Mouse (Mus musculus) midbrain, embryonic 11.5 days (tissue): Measurements from ENCODE around the gene Olig2. TPM values are rescaled to one million over a fixed set of nuclear protein-coding genes. Genes with fewer than 3 reads are reported as not detected.
A peak's percentile ranks its signal among the peaks of the same experiment; 100 is the strongest.

Source experiments
- ATAC-seq: fragments of 200-750 bp; cut with Nextera tagmentation; 2 replicates; pipeline ENCODE4 v1.8.0; 2017; ENCODE audit warnings: moderate TSS enrichment, moderate library complexity; ENCODE audit not compliant: low FRiP score
- DNase-seq: peaks from one replicate; pipeline ENCODE4 v3.0.0; 2015; ENCODE audit warnings: low spot score; ENCODE audit errors: missing footprints
- H3K27ac ChIP-seq: fragments of 300-500 bp; sonication (generic); 2 replicates; pipeline ENCODE4 v1.5.1; 2014; ENCODE audit warnings: low read depth, low read length
- H3K27me3 ChIP-seq: fragments of 300-500 bp; sonication (generic); 2 replicates; pipeline ENCODE4 v1.6.1; 2014; ENCODE audit warnings: mild to moderate bottlenecking, low read length, moderate library complexity, mixed read lengths; ENCODE audit not compliant: control insufficient read depth, insufficient read depth
- H3K36me3 ChIP-seq: fragments of 300-500 bp; sonication (generic); 2 replicates; pipeline ENCODE4 v1.6.1; 2014; ENCODE audit warnings: mild to moderate bottlenecking, low read length, moderate library complexity, mixed read lengths; ENCODE audit not compliant: control insufficient read depth, insufficient read depth
- H3K4me1 ChIP-seq: fragments of 300-500 bp; sonication (generic); 2 replicates; pipeline ENCODE4 v1.6.1; 2014; ENCODE audit warnings: low read length; ENCODE audit not compliant: control insufficient read depth, insufficient read depth
- H3K4me2 ChIP-seq: fragments of 300-500 bp; sonication (generic); 2 replicates; pipeline ENCODE4 v1.6.1; 2014; ENCODE audit warnings: mild to moderate bottlenecking, moderate library complexity
- H3K4me3 ChIP-seq: fragments of 300-500 bp; sonication (generic); 2 replicates; pipeline ENCODE4 v1.5.1; 2014; ENCODE audit warnings: low read depth, low read length
- H3K9ac ChIP-seq: fragments of 300-500 bp; sonication (generic); 2 replicates; pipeline ENCODE4 v1.6.1; 2014; ENCODE audit warnings: low read length
- H3K9me3 ChIP-seq: fragments of 300-500 bp; sonication (generic); 2 replicates; pipeline ENCODE4 v1.6.1; 2016; ENCODE audit warnings: low read length; ENCODE audit not compliant: control insufficient read depth
- WGBS: fragments of 180-500 bp; shearing (Covaris S2); extraction: QIAGEN DNeasy Blood & Tissue Kit; methylation state at CpG from one replicate; pipeline ENCODE4 v1.1.7; 2014; 5-methylcytosine and 5-hydroxymethylcytosine counted together
- polyA plus RNA-seq: library from polyadenylated mRNA; unstranded; fragments of >200 nt; fragmentation: Nextera tagmentation; extraction: Ambion mirVana; gene quantifications from 2 replicates; pipeline ENCODE4 v1.2.1, GENCODE M21; 2014

The Olig2 gene
- 6.8 and 7.5 TPM in 2 replicates for polyA plus RNA-seq

- H3K36me3 ChIP-seq, result no peaks in the 10 kb centered on the region
- H3K9me3 ChIP-seq, result no peaks in the 10 kb centered on the region
- ATAC-seq, result peak; percentile 92
- no peak within 1 kb of the TSS; the same call in 1 of the 2 replicates for H3K27ac ChIP-seq
- peak within 1 kb of the TSS; percentile 37 for H3K4me3 ChIP-seq
- DNase-seq, result peak; percentile 97
- peak within 1 kb of the TSS; percentile 35 for H3K9ac ChIP-seq
- peaks cover 99% of the 10 kb centered on the region for H3K27me3 ChIP-seq
- H3K4me2 ChIP-seq, result peak within 1 kb of the TSS; percentile 47
- under 1% methylated on average over 53 of the region's 53 CpGs for WGBS
- H3K4me1 ChIP-seq, result peaks cover 25% of the 10 kb centered on the region
Observed at GRCm38 (mm10) chr16:91225233-91226037, at the start of gene Olig2. Gene Olig2, plus strand, starts transcription at chr16:91225457.

DNA sequence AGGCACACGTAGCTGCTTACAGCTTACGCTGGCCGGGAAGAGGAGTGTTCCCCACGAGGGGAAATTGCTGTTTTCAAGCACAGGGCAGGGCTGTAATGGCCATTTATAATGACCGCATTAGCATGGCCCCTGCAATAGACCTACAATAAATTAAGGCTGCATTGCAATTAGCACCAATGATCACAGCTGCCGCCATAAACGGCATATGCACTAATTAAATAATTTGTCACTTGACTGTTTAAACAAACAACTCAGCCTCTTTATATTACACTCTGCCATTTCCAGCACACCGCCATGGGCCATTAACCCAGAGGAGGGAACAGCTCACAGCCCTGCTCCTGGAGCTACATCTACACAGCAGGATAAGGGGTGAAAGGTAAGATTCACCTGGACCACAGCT is 49.4 kb upstream of the Olig2 start:
- no peak for DNase-seq
- H3K9me3 ChIP-seq, result no peaks in the 10 kb centered on the region
- H3K36me3 ChIP-seq, result no peaks in the 10 kb centered on the region
- no peak overlapping the region for H3K4me2 ChIP-seq
- no peak overlapping the region for H3K4me3 ChIP-seq
- no peak overlapping the region for H3K9ac ChIP-seq
- H3K27ac ChIP-seq, result no peak overlapping the region
- WGBS, result 87% methylated on average over 8 of the region's 8 CpGs
- H3K27me3 ChIP-seq, result peaks cover 58% of the 10 kb centered on the region
- ATAC-seq, result no peak
- H3K4me1 ChIP-seq, result peaks cover 24% of the 10 kb centered on the region

DNA sequence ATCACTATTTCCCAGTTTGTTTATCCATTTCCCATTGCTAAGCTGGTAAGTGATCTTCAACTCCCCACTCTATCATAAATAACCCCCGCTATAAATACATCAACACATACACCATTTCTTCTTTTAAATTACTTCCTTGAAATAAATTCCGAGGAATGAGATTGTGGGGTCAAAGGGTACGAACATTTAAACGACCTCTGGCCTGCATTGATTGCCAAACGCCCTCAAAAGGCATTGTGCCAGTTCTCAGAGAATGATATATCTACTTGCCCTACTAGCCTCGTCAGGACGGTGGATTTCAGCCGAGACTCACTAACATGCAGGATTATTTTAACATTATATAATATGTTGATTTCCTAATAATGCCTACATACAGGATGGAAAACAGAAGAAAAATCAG is 38.2 kb upstream of the Olig2 start:
- H3K27ac ChIP-seq, result no peak overlapping the region
- no peaks in the 10 kb centered on the region for H3K4me1 ChIP-seq
- H3K27me3 ChIP-seq, result peaks cover 24% of the 10 kb centered on the region
- DNase-seq (no peak), ATAC-seq (no peak)
- H3K9ac ChIP-seq, result no peak overlapping the region
- H3K4me3 ChIP-seq, result no peak overlapping the region
- 64% methylated on average over 8 of the region's 8 CpGs for WGBS
- H3K36me3 ChIP-seq, result no peaks in the 10 kb centered on the region
- no peaks in the 10 kb centered on the region for H3K9me3 ChIP-seq
- H3K4me2 ChIP-seq, result no peak overlapping the region

- WGBS, result 87% methylated on average over 10 of the region's 10 CpGs
- H3K27me3 ChIP-seq, result peaks cover 24% of the 10 kb centered on the region
- no peak overlapping the region for H3K4me2 ChIP-seq
- H3K4me1 ChIP-seq, result peaks cover 5% of the 10 kb centered on the region
- ATAC-seq, result no peak
- H3K4me3 ChIP-seq, result no peak overlapping the region
- no peak overlapping the region for H3K27ac ChIP-seq
- H3K9me3 ChIP-seq, result no peaks in the 10 kb centered on the region
- H3K9ac ChIP-seq, result no peak overlapping the region
- no peak for DNase-seq
- H3K36me3 ChIP-seq, result no peaks in the 10 kb centered on the region
Observed at GRCm38 (mm10) chr16:91187662-91188061, 37.6 kb upstream of the Olig2 start.

- no peak overlapping the region for H3K4me2 ChIP-seq
- peaks cover 11% of the 10 kb centered on the region for H3K4me1 ChIP-seq
- WGBS, result 90% methylated on average over 12 of the region's 12 CpGs
- H3K9ac ChIP-seq, result no peak overlapping the region
- no peak overlapping the region for H3K4me3 ChIP-seq
- ATAC-seq (no peak), DNase-seq (no peak)
- no peak overlapping the region for H3K27ac ChIP-seq
- no peaks in the 10 kb centered on the region for H3K36me3 ChIP-seq
- peaks cover 24% of the 10 kb centered on the region for H3K27me3 ChIP-seq
- no peaks in the 10 kb centered on the region for H3K9me3 ChIP-seq
Observed at GRCm38 (mm10) chr16:91188304-91188703, 37.0 kb upstream of the Olig2 start.

DNA sequence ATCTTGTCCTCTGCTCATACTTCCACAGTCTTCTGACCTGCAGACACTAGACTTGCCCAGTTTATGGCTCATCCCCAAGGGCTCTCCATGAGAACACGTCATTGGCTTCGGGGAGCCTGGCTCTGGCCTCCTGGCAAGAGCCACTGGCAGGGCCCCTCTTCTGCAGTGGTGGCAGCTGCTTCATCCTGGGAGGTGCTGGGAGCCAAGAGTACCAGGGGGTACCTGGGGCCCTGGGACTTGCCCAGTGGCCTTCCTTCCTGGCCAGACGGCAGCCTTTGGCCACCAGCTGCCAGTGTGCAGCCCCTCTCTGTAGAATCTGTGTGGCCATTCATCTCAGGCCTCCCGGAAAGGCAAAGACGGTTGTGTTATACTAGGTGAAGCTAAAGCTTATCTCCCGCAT is 34.0 kb upstream of the Olig2 start:
- Histone ChIP-seq H3K4me2 (no peak overlapping the region), H3K27ac (no peak overlapping the region), H3K9ac (no peak overlapping the region), H3K36me3 (no peaks in the 10 kb centered on the region), H3K4me1 (peaks cover 12% of the 10 kb centered on the region), H3K9me3 (no peaks in the 10 kb centered on the region), H3K27me3 (peaks cover 21% of the 10 kb centered on the region), H3K4me3 (no peak overlapping the region)
- WGBS, result 80% methylated on average over 6 of the region's 6 CpGs
- no peak for ATAC-seq
- no peak for DNase-seq

- peaks cover 21% of the 10 kb centered on the region for H3K27me3 ChIP-seq
- 77% methylated on average over 9 of the region's 9 CpGs for WGBS
- ATAC-seq (no peak), DNase-seq (no peak)
- H3K27ac ChIP-seq, result no peak overlapping the region
- peaks cover 1% of the 10 kb centered on the region; the same call in 1 of the 2 replicates for H3K9me3 ChIP-seq
- H3K36me3 ChIP-seq, result no peaks in the 10 kb centered on the region
- no peak overlapping the region for H3K4me2 ChIP-seq
- no peak overlapping the region for H3K4me3 ChIP-seq
- H3K4me1 ChIP-seq, result peaks cover 12% of the 10 kb centered on the region
- no peak overlapping the region for H3K9ac ChIP-seq
Observed at GRCm38 (mm10) chr16:91191663-91192237, 33.5 kb upstream of the Olig2 start.

DNA sequence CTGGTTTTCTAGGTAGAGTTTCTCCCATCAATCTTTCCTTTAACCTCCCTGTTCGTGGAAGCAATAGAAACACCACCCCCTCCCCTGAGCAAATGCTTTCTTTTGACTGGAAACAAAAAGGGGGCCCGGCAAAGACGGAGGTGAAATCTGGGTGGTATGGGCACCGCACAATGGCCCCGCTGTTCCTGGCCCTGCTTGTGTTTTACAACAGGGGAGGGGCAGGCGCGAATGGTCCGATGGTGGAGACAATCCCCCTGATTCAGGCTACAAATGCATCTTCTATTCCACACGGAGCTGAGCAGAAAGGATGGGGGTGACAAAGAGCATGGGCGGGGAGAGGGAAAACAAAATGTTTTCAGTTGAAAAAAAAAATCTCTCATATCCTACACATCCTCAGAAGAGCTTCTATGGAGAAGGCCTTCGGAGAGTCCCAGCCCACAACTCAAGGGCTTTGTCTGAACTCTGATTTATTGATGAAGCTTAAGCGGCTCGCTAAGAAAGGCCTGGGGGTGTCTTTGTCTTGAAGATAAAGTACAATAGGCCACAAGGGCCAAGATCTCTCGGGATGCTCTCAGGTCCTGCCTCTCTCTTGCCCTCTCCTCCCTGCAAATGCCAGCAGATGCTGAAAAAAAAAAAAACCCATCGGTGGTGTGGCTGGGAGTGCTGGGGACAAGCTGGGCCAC is 32.4 kb upstream of the Olig2 start:
- Histone ChIP-seq H3K4me2 (peak overlapping the region; percentile 30), H3K4me1 (peaks cover 12% of the 10 kb centered on the region), H3K27ac (no peak overlapping the region; the same call in 1 of the 2 replicates), H3K27me3 (peaks cover 17% of the 10 kb centered on the region), H3K9me3 (peaks cover 3% of the 10 kb centered on the region; the same call in 1 of the 2 replicates), H3K36me3 (no peaks in the 10 kb centered on the region), H3K9ac (no peak overlapping the region), H3K4me3 (no peak overlapping the region)
- WGBS, result 18% methylated on average over 15 of the region's 15 CpGs
- DNase-seq (peak; percentile 93), ATAC-seq (peak; percentile 85)

- Histone ChIP-seq H3K4me2 (no peak overlapping the region), H3K4me1 (no peaks in the 10 kb centered on the region), H3K36me3 (no peaks in the 10 kb centered on the region), H3K4me3 (no peak overlapping the region), H3K9ac (no peak overlapping the region), H3K27me3 (no peaks in the 10 kb centered on the region), H3K27ac (no peak overlapping the region), H3K9me3 (peaks cover 3% of the 10 kb centered on the region; the same call in 1 of the 2 replicates)
- no peak for DNase-seq
- 91% methylated on average over 7 of the region's 7 CpGs for WGBS
- no peak for ATAC-seq
Observed at GRCm38 (mm10) chr16:91199815-91200214, 25.4 kb upstream of the Olig2 start.
